Mouse (Mus musculus) spleen, adult 2 months (tissue): ENCODE results near the gene Rangrf. TPM values are rescaled to one million over a fixed set of nuclear protein-coding genes. Genes with fewer than 3 reads are reported as not detected.
"Not testable (repeated sequence)": the region's sequence is repeated elsewhere in the genome, so short reads cannot be mapped to it uniquely, and the experiment has no call there.

Experiments used
- DNase-seq, 2 experiments: peaks; one replicate each; pipeline versions ENCODE4 v3.0.0 to v3.0.0-alpha.2; 2012 to 2021; ENCODE audit warnings: low spot score in 2 of 2, low read depth in 1 of 2
- H3K27ac ChIP-seq: fragments of 200-500 bp; 2 replicates; pipeline ENCODE4 v1.5.1; 2012; ENCODE audit warnings: low read length, inconsistent platforms; ENCODE audit not compliant: insufficient read depth
- H3K27me3 ChIP-seq: fragments of 200-500 bp; 2 replicates; pipeline ENCODE4 v1.6.1; 2012; ENCODE audit warnings: mild to moderate bottlenecking, moderate library complexity, low read length, inconsistent platforms; ENCODE audit not compliant: control insufficient read depth, insufficient read depth
- H3K36me3 ChIP-seq: fragments of 200-500 bp; 2 replicates; pipeline ENCODE4 v1.6.1; 2012; ENCODE audit warnings: mild to moderate bottlenecking, low read length, inconsistent platforms; ENCODE audit not compliant: control insufficient read depth, insufficient read depth
- H3K4me1 ChIP-seq: fragments of 200-500 bp; 2 replicates; pipeline ENCODE4 v1.6.1; 2011; ENCODE audit warnings: inconsistent platforms; ENCODE audit not compliant: control insufficient read depth, insufficient read depth, insufficient read length
- H3K4me3 ChIP-seq: fragments of 200-500 bp; 2 replicates; pipeline ENCODE4 v1.5.1; 2011; ENCODE audit warnings: mild to moderate bottlenecking, inconsistent platforms; ENCODE audit not compliant: insufficient read depth, insufficient read length; ENCODE audit errors: extremely low read depth
- CTCF ChIP-seq: fragments of 200-500 bp; IDR thresholded peaks from 2 replicates; pipeline ENCODE4 v1.5.1; 2011; ENCODE audit warnings: mild to moderate bottlenecking, inconsistent platforms; ENCODE audit not compliant: insufficient read depth, insufficient read length, insufficient replicate concordance; ENCODE audit errors: extremely low read depth
- POLR2A ChIP-seq: fragments of 200-500 bp; IDR thresholded peaks from 2 replicates; pipeline ENCODE4 v1.6.1; 2011; ENCODE audit warnings: low read depth, low read length, inconsistent platforms
- WGBS: fragments of 180-500 bp; shearing (Covaris S2); methylation state at CpG from one replicate; pipeline ENCODE4 v1.1.7; 2018; 5-methylcytosine and 5-hydroxymethylcytosine counted together
- polyA plus RNA-seq: library from polyadenylated mRNA; depleted of rRNA; stranded (reverse); fragments of >200 nt; gene quantifications from 2 replicates; pipeline ENCODE4 v1.2.3, GENCODE M21; 2012; rRNA removed

Rangrf gene
- polyA plus RNA-seq, 1 experiment, result 10.1 TPM

DNA sequence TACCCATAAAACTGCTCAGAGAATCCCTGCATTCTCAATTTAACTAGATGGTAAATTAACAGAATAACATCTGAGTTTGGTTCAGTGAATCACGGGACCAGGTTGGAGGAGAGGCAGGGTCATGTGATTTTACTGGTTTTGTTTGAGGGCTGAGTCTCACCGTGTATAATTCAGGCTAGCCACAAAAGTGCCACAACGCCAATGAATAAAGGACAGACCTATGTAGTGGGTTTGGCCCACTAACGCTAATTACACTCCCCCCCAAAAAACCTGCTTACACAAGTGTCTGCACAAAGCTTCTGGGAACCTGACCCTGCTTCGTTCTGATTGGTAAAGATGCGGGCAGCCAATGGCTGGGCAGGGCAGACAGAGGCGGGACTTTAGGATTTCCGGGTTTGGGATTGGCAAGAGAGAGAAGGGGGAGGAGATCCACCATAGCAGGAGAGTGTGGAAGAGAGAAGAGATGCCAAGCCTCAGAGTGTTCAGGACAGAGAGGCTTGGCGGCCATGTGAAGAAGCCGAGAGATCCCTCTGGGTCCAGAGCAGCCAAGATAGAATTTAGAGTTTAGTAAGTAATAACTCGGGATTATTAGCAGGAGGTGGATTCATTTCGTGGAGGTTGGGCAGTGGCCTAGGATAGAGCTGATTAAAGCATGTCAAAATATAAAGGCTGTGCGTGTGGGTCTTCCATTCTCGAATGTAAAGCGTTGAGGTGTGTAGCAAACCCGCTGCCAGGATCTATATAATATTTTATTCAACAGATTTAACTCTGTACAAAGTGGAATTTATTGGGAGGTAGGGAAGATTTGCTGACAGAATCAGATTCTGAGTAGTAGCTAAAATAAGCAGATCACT, 35.3 kb downstream of the Rangrf start:
- TF ChIP-seq CTCF (no peak), POLR2A (no peak)
- 0 out of 2 replicates have a peak, but pooled peaks cover 2% of the 10 kb centered on the region for H3K4me1 ChIP-seq
- no peaks in the 10 kb centered on the region for H3K36me3 ChIP-seq
- DNase-seq, result peak; percentile 70 to 82
- no peaks in the 10 kb centered on the region for H3K27me3 ChIP-seq
- WGBS, result 1% methylated on average over 16 of the region's 16 CpGs
- 0 out of 2 replicates have a peak overlapping the region, but pooled peaks have one; percentile 2 for H3K27ac ChIP-seq
- H3K4me3 ChIP-seq, result peak overlapping the region; percentile 66

DNA sequence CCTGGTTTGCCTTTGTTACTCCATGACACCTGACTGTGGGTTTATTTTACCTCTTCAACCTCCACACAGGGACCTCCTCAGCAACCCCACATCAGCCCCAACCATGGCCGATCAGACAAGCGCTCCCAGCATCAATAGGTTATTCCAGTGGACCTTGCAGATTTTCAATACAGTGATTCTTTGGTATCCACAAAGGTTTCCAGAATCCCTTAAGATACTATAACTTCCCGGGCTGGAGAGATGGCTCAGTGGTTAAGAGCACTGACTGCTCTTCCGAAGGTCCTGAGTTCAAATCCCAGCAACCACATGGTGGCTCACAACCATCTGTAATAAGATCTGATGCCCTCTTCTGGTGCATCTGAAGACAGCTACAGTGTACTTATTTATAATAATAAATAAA, 38.0 kb downstream of the Rangrf start:
- not testable (repeated sequence) for H3K27me3 ChIP-seq, H3K4me3 ChIP-seq, H3K27ac ChIP-seq, DNase-seq, H3K4me1 ChIP-seq, H3K36me3 ChIP-seq
- 89% methylated on average over 4 of the region's 4 CpGs for WGBS

GRCm38 (mm10) chr11:68933885-68934507, 41.0 kb downstream of the Rangrf start:
- Histone ChIP-seq H3K4me1 (no peaks in the 10 kb centered on the region; the same call in 1 of the 2 replicates), H3K27me3 (no peaks in the 10 kb centered on the region), H3K27ac (no peak overlapping the region), H3K36me3 (no peaks in the 10 kb centered on the region), H3K4me3 (no peak overlapping the region)
- DNase-seq, result no peak
- WGBS, result 78% methylated on average over 5 of the region's 5 CpGs
- TF ChIP-seq CTCF, result no peak
- no peak for TF ChIP-seq POLR2A

DNA sequence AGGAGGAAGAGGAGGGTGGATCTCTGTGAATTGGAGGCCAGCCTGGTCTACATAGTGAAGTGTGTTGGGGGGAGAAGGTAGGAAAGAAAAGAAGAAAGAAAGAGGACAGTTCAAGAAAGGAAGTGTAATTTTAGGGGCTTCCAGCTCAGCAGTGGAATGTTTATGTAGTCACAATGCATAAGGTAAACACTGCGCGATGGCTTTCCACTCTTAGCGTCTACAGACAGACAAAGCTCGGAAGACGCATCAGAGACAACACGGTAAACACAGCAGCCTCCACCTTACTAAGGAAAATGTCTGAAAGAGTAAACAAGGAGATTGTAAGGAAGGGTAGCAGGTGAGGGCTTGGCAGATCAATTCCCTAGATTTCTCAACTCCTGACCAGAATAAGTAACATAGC, 45.0 kb downstream of the Rangrf start:
- TF ChIP-seq POLR2A, result no peak
- TF ChIP-seq CTCF, result no peak
- 83% methylated on average over 6 of the region's 6 CpGs for WGBS
- no peaks in the 10 kb centered on the region for H3K36me3 ChIP-seq
- no peaks in the 10 kb centered on the region for H3K27me3 ChIP-seq
- no peak overlapping the region for H3K4me3 ChIP-seq
- no peaks in the 10 kb centered on the region; the same call in 1 of the 2 replicates for H3K4me1 ChIP-seq
- no peak overlapping the region for H3K27ac ChIP-seq
- DNase-seq, result no peak

- WGBS, result 97% methylated on average over 3 of the region's 3 CpGs
- no peak within 1 kb of the TSS for H3K27ac ChIP-seq
Observed at GRCm38 (mm10) chr11:68926981-68927380, 48.0 kb downstream of the Rangrf start, which contains the start of gene Odf4. Odf4 (minus strand) TSS chr11:68927081.

GRCm38 (mm10) chr11:68924749-68925148, 50.2 kb downstream of the Rangrf start:
- H3K4me1 ChIP-seq, result no peaks in the 10 kb centered on the region
- DNase-seq, result no peak
- H3K27ac ChIP-seq, result no peak overlapping the region
- TF ChIP-seq POLR2A, result no peak
- WGBS, result 78% methylated on average over 2 of the region's 2 CpGs
- no peak overlapping the region for H3K4me3 ChIP-seq
- H3K27me3 ChIP-seq, result no peaks in the 10 kb centered on the region
- H3K36me3 ChIP-seq, result no peaks in the 10 kb centered on the region

More at GRCm38 (mm10) chr11:68926981-68927380, 48.0 kb downstream of the Rangrf start, which contains the start of gene Odf4:
- TF ChIP-seq CTCF, result no peak
- TF ChIP-seq POLR2A, result no peak
- no peaks in the 10 kb centered on the region for H3K36me3 ChIP-seq
- H3K4me1 ChIP-seq, result no peaks in the 10 kb centered on the region
- DNase-seq, result no peak
- H3K27me3 ChIP-seq, result no peaks in the 10 kb centered on the region
- no peak within 1 kb of the TSS for H3K4me3 ChIP-seq

DNA sequence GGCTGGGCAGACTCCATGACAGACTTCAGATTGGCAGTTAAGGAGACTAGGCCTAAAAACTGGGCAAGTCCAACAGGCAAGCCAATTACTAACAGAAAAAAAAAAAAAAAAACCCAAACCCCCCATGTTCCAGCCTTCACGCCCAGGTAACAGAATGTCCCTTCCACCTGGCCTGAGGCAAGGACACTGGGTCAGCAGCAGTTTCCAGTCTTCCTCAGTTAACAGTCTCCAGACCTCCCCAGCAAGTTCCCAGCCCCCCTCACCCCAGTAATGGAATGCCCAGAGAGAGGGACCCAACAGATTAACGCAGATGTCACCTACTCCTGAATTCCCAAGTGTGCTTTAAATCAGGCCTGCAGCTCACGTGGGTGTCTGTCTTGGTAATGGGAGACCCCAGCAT, 51.8 kb downstream of the Rangrf start:
- 76% methylated on average over 3 of the region's 3 CpGs for WGBS
- TF ChIP-seq POLR2A (no peak), CTCF (no peak)
- Histone ChIP-seq H3K4me1 (no peaks in the 10 kb centered on the region), H3K27ac (no peak overlapping the region), H3K27me3 (no peaks in the 10 kb centered on the region), H3K4me3 (no peak overlapping the region), H3K36me3 (no peaks in the 10 kb centered on the region)
- DNase-seq, result no peak

Other genes with a start within 250 kb of the Rangrf start
- gene Ndel1, start 103.3 kb downstream of the Rangrf start, polyA plus RNA-seq, result 23.0 and 28.8 TPM in 2 replicates
- gene Rnf222, start 86.6 kb downstream of the Rangrf start, polyA plus RNA-seq, result 0.04 and 0.06 TPM in 2 replicates
- gene Rpl26, start 73.6 kb downstream of the Rangrf start, polyA plus RNA-seq, result 681 and 695 TPM in 2 replicates
- not detected in 2 replicates for gene Odf4, start 48.1 kb downstream of the Rangrf start, polyA plus RNA-seq
- gene Arhgef15, start 17.7 kb downstream of the Rangrf start, polyA plus RNA-seq, result 11.0 and 19.2 TPM in 2 replicates
- gene Slc25a35, start 7.1 kb downstream of the Rangrf start, polyA plus RNA-seq, result 13.1 and 13.8 TPM in 2 replicates
- gene Pfas, start 33.3 kb upstream of the Rangrf start, polyA plus RNA-seq, result 14.0 and 16.8 TPM in 2 replicates
- 27.2 and 30.4 TPM in 2 replicates for gene Ctc1, start 40.7 kb upstream of the Rangrf start, polyA plus RNA-seq
- gene Aurkb, start 70.5 kb upstream of the Rangrf start, polyA plus RNA-seq, result 41.4 and 42.9 TPM in 2 replicates
- gene Borcs6, start 84.5 kb upstream of the Rangrf start, polyA plus RNA-seq, result 16.7 and 23.7 TPM in 2 replicates
- 7.0 and 14.6 TPM in 2 replicates for gene Tmem107, start 95.6 kb upstream of the Rangrf start, polyA plus RNA-seq
- gene Vamp2, start 113.3 kb upstream of the Rangrf start, polyA plus RNA-seq, result 94.2 and 95.7 TPM in 2 replicates
- gene Per1, start 120.0 kb upstream of the Rangrf start, polyA plus RNA-seq, result 23.3 and 25.7 TPM in 2 replicates
- 0.44 and 0.55 TPM in 2 replicates for gene Hes7, start 145.2 kb upstream of the Rangrf start, polyA plus RNA-seq
- 0.40 and 0.69 TPM in 2 replicates for gene 9130213A22Rik, start 147.4 kb upstream of the Rangrf start, polyA plus RNA-seq
- gene Aloxe3, start 150.7 kb upstream of the Rangrf start, polyA plus RNA-seq, result 0.20 and 2.8 TPM in 2 replicates
- not detected in 2 replicates for gene Alox12b, start 181.8 kb upstream of the Rangrf start, polyA plus RNA-seq
- gene Alox8, start 222.7 kb upstream of the Rangrf start, polyA plus RNA-seq, result 0.12 and 0.18 TPM in 2 replicates